Mouse (Mus musculus): ENCODE results near the gene Eci3. TPM values are rescaled to one million over a fixed set of nuclear protein-coding genes. Genes with fewer than 3 reads are reported as not detected.
"Not testable (repeated sequence)": the region's sequence is repeated elsewhere in the genome, so short reads cannot be mapped to it uniquely, and the experiment has no call there.

Eci3 gene
- 0.36 and 0.55 TPM in 2 replicates for polyA plus RNA-seq (2015; fragmentation: Nextera tagmentation; extraction: Ambion mirVana)

DNA sequence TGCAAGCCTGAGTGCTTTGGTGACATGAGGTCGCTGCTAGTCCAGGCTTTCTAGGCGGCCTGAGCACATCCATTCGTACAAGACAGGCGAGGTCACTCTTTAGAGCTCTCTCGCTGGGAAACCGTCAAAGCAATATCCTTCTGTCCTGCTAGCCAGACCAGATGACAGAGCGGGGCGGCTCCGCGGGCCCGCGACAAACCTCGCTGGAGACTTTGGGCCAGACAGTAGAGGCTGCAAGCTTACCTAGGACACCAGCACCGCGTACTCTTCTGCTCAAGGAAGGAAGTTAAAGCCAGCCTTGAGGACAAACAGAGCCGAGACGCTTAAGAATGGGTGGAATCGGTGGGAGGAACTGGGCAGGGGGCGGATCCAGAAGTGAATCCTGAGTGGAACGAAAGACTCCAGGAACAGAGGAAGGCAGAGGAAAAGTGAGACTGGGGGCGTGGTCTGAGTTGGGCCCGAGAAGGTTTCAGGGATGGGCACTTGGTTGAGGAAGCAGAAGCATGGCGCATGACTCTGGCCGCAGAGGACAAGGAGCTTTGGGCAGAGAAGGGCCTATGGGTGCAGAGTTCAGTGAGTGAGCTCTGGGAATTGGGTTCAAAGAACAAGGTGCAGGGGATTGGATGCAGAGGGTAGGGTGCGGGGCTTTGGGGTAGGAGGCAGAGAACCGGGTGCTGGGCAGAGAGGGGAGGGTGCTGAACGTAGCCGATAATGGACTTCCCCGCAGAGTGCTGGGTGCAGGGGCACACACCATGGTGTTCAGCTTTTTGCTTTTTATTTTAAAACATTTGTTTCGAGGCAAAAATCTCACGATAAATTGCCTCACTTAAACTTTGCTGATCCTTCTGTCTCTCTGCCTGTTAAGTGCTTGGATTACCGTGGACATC is at the start of gene Eci3:
Gene Eci3 (minus strand): TSS at position 300 of the 887 bp plus-strand sequence.
- Histone ChIP-seq H3K9me3 (ENCODE audit: control insufficient read depth, low read length) (no peaks in the 10 kb centered on the region), H3K4me2 (ENCODE audit: low read depth, low read length) (peak within 1 kb of the TSS; percentile 93), H3K27ac (ENCODE audit: low read length) (no peak within 1 kb of the TSS), H3K27me3 (ENCODE audit: control insufficient read depth, insufficient read depth, low read depth, low read length) (peaks cover 10% of the 10 kb centered on the region; the same call in 1 of the 2 replicates), H3K36me3 (ENCODE audit: control insufficient read depth, insufficient read depth, low read length) (no peaks in the 10 kb centered on the region), H3K4me1 (replicated peaks; ENCODE audit: control insufficient read depth, insufficient read depth, low read length) (peaks cover 2% of the 10 kb centered on the region; the same call in 1 of the 2 replicates), H3K4me3 (ENCODE audit: low read length) (peak within 1 kb of the TSS; percentile 53), H3K9ac (ENCODE audit: low read length) (peak within 1 kb of the TSS; percentile 60)
- 2% methylated on average over 32 of the region's 32 CpGs for WGBS
- ATAC-seq (ENCODE audit: low read depth): peak; percentile 79

DNA sequence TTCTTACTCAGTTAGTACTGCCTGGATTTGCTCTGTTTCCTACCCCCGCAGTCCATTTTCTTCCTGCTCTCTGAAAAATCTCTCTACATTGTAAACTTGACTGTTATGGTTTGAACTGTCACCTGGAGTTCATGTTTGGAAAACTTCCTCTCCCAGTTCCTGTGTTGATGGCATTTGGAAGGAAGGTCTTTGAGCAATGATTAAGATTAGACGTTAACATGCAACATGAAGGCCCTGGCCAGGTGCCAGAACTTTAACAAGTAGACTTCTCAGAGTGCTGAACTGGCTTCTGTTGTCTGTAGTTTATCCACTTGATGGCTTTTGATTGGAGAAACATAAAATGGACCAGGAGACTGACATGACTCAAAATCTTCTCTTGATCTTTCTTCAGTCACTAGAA is 32.3 kb upstream of the Eci3 start:
- Histone ChIP-seq H3K27me3 (ENCODE audit: control insufficient read depth, insufficient read depth, low read depth, low read length) (no peaks in the 10 kb centered on the region), H3K4me1 (replicated peaks; ENCODE audit: control insufficient read depth, insufficient read depth, low read length) (peaks cover 15% of the 10 kb centered on the region), H3K9me3 (ENCODE audit: control insufficient read depth, low read length) (no peaks in the 10 kb centered on the region), H3K27ac (ENCODE audit: low read length) (no peak overlapping the region), H3K9ac (ENCODE audit: low read length) (no peak overlapping the region), H3K36me3 (ENCODE audit: control insufficient read depth, insufficient read depth, low read length) (no peaks in the 10 kb centered on the region), H3K4me2 (ENCODE audit: low read depth, low read length) (no peak overlapping the region), H3K4me3 (ENCODE audit: low read length) (no peak overlapping the region)
- no peak for ATAC-seq (ENCODE audit: low read depth)
- WGBS: 40% methylated on average over 2 of the region's 2 CpGs

DNA sequence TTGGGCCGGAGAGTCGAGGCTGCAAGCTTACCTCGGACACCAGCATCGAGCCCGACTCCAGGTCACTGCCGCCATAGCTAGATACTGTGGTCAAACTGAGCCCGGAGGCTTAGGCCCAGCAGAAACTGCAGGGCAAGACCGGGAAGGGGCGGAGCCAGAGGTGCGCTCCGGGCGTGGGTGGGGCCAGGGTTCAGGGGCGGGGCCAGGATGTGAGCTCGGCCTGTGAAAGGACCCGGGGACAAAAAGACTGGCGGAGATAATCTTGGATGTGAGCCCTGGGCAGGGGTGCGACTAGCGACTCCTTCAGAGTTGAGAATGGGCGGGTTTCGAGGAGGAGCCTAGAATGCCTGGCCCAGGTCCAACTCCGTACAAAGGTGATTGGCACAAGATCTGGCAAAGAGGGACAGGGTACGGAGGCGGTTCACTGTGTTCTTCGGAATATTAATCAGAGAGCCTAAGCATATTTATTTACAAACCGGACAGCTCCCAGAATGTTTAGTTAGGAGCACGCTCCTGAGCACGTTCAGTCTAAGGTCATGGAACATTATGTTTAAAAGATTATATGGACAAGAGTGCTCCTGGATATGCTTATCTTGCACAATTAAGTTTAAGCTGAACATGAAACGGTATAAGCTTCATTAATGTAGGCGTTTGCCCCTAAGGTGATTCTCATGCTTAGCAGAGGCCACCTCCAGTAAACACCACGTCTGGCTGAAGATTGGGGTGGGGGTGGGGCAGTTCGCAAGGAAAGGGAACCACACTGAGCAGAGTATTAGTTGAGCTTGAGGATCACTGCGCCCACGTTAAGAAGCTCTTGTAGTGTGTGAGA is 30.6 kb upstream of the Eci3 start:
- under 1% methylated on average over 33 of the region's 33 CpGs for WGBS
- peak overlapping the region; percentile 67 for H3K4me3 ChIP-seq (ENCODE audit: low read length)
- peak overlapping the region; percentile 65 for H3K4me2 ChIP-seq (ENCODE audit: low read depth, low read length)
- H3K9me3 ChIP-seq (ENCODE audit: control insufficient read depth, low read length): no peaks in the 10 kb centered on the region
- peaks cover 10% of the 10 kb centered on the region for H3K36me3 ChIP-seq (ENCODE audit: control insufficient read depth, insufficient read depth, low read length)
- H3K27ac ChIP-seq (ENCODE audit: low read length): peak overlapping the region; percentile 96
- peak; percentile 97 for ATAC-seq (ENCODE audit: low read depth)
- no peaks in the 10 kb centered on the region for H3K27me3 ChIP-seq (ENCODE audit: control insufficient read depth, insufficient read depth, low read depth, low read length)
- H3K4me1 ChIP-seq (replicated peaks; ENCODE audit: control insufficient read depth, insufficient read depth, low read length): peaks cover 15% of the 10 kb centered on the region
- peak overlapping the region; percentile 86 for H3K9ac ChIP-seq (ENCODE audit: low read length)

DNA sequence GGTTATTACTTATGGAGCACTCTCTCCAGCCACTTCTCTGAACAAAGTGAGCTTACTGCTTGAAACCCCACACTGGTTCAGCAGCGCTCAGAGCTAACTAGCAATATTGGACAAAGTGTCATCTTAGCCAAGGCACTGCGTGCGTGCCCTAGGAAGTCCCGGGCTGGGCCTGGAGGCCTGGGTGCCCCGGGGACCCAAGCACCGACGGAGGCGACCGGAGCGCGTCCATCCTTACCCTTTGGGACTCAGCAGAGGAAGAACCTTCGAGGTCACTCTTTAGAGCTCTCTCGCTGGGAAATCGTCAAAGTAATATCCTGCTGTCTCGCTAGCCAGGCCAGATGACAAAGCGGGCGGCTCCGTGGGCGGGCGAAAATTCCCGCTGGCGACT is 30.0 kb upstream of the Eci3 start:
- no peaks in the 10 kb centered on the region for H3K9me3 ChIP-seq (ENCODE audit: control insufficient read depth, low read length)
- peak overlapping the region; percentile 65 for H3K4me2 ChIP-seq (ENCODE audit: low read depth, low read length)
- ATAC-seq (ENCODE audit: low read depth): peak; percentile 60
- WGBS: under 1% methylated on average over 22 of the region's 22 CpGs
- peak overlapping the region; percentile 67 for H3K4me3 ChIP-seq (ENCODE audit: low read length)
- H3K27me3 ChIP-seq (ENCODE audit: control insufficient read depth, insufficient read depth, low read depth, low read length): no peaks in the 10 kb centered on the region
- H3K27ac ChIP-seq (ENCODE audit: low read length): peak overlapping the region; percentile 96
- peaks cover 15% of the 10 kb centered on the region for H3K4me1 ChIP-seq (replicated peaks; ENCODE audit: control insufficient read depth, insufficient read depth, low read length)
- H3K36me3 ChIP-seq (ENCODE audit: control insufficient read depth, insufficient read depth, low read length): peaks cover 11% of the 10 kb centered on the region
- H3K9ac ChIP-seq (ENCODE audit: low read length): peak overlapping the region; percentile 86

DNA sequence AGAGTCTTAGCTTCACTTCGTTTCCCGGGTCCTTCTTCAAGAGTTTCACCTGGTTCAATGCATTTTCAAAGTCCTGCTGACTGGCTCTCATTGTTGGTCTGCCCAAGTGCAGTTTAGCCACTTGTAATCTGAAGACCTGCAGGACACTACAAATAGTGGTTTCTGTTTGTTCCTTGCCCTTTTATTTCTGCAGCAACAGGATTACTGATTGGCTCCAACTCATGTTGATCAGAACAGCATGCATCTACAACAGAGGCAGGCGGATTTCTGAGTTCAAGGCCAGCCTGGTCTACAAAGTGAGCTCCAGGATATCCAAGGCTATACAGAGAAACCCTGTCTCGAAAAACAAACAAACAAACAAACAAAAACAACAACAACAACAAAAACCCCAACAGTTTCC is 29.5 kb upstream of the Eci3 start:
- peak overlapping the region; percentile 67 for H3K4me3 ChIP-seq (ENCODE audit: low read length)
- ATAC-seq (ENCODE audit: low read depth): no peak
- peak overlapping the region; percentile 96 for H3K27ac ChIP-seq (ENCODE audit: low read length)
- WGBS: 51% methylated on average over 4 of the region's 4 CpGs
- peaks cover 15% of the 10 kb centered on the region for H3K4me1 ChIP-seq (replicated peaks; ENCODE audit: control insufficient read depth, insufficient read depth, low read length)
- peaks cover 15% of the 10 kb centered on the region for H3K36me3 ChIP-seq (ENCODE audit: control insufficient read depth, insufficient read depth, low read length)
- H3K4me2 ChIP-seq (ENCODE audit: low read depth, low read length): peak overlapping the region; percentile 65
- H3K9ac ChIP-seq (ENCODE audit: low read length): peak overlapping the region; percentile 86
- no peaks in the 10 kb centered on the region for H3K9me3 ChIP-seq (ENCODE audit: control insufficient read depth, low read length)
- no peaks in the 10 kb centered on the region for H3K27me3 ChIP-seq (ENCODE audit: control insufficient read depth, insufficient read depth, low read depth, low read length)

DNA sequence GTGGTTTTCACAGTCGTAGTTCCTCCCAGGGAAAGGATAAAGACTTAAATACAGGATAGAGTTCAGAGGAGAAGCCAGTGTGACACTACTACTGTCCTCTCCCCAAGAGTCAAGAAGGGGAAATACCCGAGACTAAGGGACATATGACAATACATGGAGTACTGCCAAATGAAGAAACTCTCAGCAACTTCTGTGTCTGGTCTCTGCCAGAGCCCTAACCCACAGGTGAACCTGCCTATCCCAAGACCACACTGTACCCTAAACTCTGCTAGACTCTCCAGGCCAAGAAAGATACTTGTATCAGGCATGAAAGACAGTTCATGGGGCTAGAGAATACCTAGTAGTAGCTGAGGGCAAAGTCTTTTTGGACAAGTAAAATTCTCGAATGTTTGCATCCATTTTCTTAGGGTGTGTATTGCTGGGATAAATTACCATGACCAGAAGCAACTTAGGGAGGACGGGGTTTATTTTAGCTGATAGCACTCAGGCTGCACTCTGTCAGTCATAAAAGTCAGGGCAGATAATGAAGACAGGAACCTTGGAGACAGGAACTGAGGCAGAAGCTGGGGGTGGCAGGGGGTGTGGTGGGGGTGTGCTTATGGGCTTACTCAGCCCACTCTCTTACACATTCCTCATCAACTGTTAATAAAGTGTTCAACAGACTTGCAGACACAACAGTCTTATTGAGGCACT is 28.1 kb upstream of the Eci3 start:
- no peak for ATAC-seq (ENCODE audit: low read depth)
- Histone ChIP-seq H3K36me3 (ENCODE audit: control insufficient read depth, insufficient read depth, low read length) (peaks cover 25% of the 10 kb centered on the region), H3K4me1 (replicated peaks; ENCODE audit: control insufficient read depth, insufficient read depth, low read length) (peaks cover 15% of the 10 kb centered on the region), H3K9me3 (ENCODE audit: control insufficient read depth, low read length) (no peaks in the 10 kb centered on the region), H3K27ac (ENCODE audit: low read length) (no peak overlapping the region), H3K4me3 (ENCODE audit: low read length) (no peak overlapping the region), H3K27me3 (ENCODE audit: control insufficient read depth, insufficient read depth, low read depth, low read length) (no peaks in the 10 kb centered on the region), H3K9ac (ENCODE audit: low read length) (no peak overlapping the region), H3K4me2 (ENCODE audit: low read depth, low read length) (no peak overlapping the region)
- 63% methylated on average over 4 of the region's 4 CpGs for WGBS

DNA sequence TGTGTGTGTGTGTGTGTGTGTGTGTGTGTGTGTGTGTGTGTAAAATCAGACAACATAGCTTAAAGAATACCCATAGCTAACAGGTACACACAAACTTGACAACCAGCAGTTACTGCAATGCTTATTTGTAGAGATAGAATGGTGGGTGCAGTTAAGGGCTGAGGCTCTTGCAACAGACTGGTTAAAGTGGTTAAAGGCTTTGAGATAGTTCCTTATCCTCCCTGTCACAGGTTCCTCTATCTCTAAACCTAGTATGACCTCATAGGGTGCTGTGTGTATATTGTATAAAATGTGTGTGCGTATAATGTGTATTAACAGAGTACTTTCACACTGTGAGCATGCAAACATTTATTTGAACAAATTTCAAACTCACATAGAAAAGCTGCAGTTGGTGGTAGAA is 19.9 kb upstream of the Eci3 start:
- not testable (repeated sequence) for H3K27me3 ChIP-seq (ENCODE audit: control insufficient read depth, insufficient read depth, low read depth, low read length); H3K4me3 ChIP-seq (ENCODE audit: low read length); H3K9me3 ChIP-seq (ENCODE audit: control insufficient read depth, low read length); H3K9ac ChIP-seq (ENCODE audit: low read length); H3K4me1 ChIP-seq (replicated peaks; ENCODE audit: control insufficient read depth, insufficient read depth, low read length); ATAC-seq (ENCODE audit: low read depth); H3K27ac ChIP-seq (ENCODE audit: low read length); H3K4me2 ChIP-seq (ENCODE audit: low read depth, low read length)
- peaks cover 44% of the 10 kb centered on the region for H3K36me3 ChIP-seq (ENCODE audit: control insufficient read depth, insufficient read depth, low read length)
- 96% methylated on average over 1 of the region's 1 CpGs for WGBS

DNA sequence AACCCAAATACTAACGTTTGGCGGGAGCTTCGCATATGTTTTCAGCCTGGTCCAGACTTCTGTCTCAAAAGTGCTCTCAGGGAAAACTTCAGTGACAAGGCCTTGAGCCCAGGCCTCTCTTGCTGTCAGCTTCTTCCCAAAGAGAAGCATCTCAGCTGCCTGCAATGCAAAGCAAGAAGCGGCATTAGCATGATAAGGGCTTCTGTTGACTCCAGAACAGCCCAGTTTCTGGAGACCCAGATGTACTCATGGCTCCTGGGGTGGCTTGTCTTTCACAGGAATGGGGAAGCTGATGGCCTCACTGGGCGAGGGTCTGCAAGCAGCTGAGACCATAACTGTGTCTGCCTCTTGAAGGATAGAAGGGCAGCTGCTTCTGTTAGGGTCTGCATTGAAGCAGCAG is 15.0 kb upstream of the Eci3 start:
- not testable (repeated sequence) for H3K27ac ChIP-seq (ENCODE audit: low read length); H3K27me3 ChIP-seq (ENCODE audit: control insufficient read depth, insufficient read depth, low read depth, low read length); ATAC-seq (ENCODE audit: low read depth); H3K4me2 ChIP-seq (ENCODE audit: low read depth, low read length); H3K9me3 ChIP-seq (ENCODE audit: control insufficient read depth, low read length); H3K9ac ChIP-seq (ENCODE audit: low read length); H3K4me1 ChIP-seq (replicated peaks; ENCODE audit: control insufficient read depth, insufficient read depth, low read length); H3K4me3 ChIP-seq (ENCODE audit: low read length)
- H3K36me3 ChIP-seq (ENCODE audit: control insufficient read depth, insufficient read depth, low read length): peaks cover 31% of the 10 kb centered on the region
- WGBS: 81% methylated on average over 5 of the region's 5 CpGs

DNA sequence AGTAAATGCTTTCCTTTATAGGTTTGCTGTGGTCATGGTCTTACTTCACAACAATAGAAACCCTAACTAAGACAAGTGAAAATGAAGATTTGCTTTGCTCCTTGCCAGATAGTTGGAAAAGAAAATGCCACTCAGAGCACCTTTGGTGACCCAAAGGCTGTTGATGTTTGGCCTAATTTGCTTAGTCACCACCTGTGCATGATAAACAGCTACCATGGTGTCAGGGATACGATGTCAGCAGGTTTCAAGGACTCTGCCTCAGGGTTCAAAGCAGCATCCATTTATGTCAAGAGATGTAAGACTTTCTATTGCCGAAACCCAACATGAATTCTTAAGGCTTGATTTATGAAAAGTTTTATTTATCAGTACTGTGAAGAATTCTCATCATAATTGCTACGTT is 13.8 kb upstream of the Eci3 start:
- H3K4me2 ChIP-seq (ENCODE audit: low read depth, low read length): no peak overlapping the region
- H3K4me3 ChIP-seq (ENCODE audit: low read length): no peak overlapping the region
- H3K4me1 ChIP-seq (replicated peaks; ENCODE audit: control insufficient read depth, insufficient read depth, low read length): no peaks in the 10 kb centered on the region
- WGBS: 89% methylated on average over 3 of the region's 3 CpGs
- H3K27ac ChIP-seq (ENCODE audit: low read length): no peak overlapping the region
- no peaks in the 10 kb centered on the region for H3K9me3 ChIP-seq (ENCODE audit: control insufficient read depth, low read length)
- no peak for ATAC-seq (ENCODE audit: low read depth)
- no peak overlapping the region for H3K9ac ChIP-seq (ENCODE audit: low read length)
- H3K27me3 ChIP-seq (ENCODE audit: control insufficient read depth, insufficient read depth, low read depth, low read length): no peaks in the 10 kb centered on the region
- peaks cover 28% of the 10 kb centered on the region for H3K36me3 ChIP-seq (ENCODE audit: control insufficient read depth, insufficient read depth, low read length)

All from lung, embryonic 16.5 days (tissue).